Mouse (Mus musculus) common myeloid progenitor, adult 5-6 weeks (primary cell): ENCODE results near the gene Mlxipl. TPM values are rescaled to one million over a fixed set of nuclear protein-coding genes. Genes with fewer than 3 reads are reported as not detected.

Experiments
- ATAC-seq: replicated peaks from 2 replicates; pipeline ENCODE4 v1.8.0; 2016; ENCODE audit warnings: low read depth, mild to moderate bottlenecking, moderate TSS enrichment, inconsistent platforms; ENCODE audit not compliant: poor library complexity, severe bottlenecking
- total RNA-seq: library from RNA; stranded (forward); fragments of 200-1000, 187-1606 nt; gene quantifications from 2 replicates; pipeline ENCODE4 v1.2.3, GENCODE M21; 2017

Gene Mlxipl
- total RNA-seq, 1 experiment from 2014 or later: not detected

GRCm38 (mm10) chr5:135175086-135175485 lies 85.4 kb downstream of the Mlxipl start:
- no peak for ATAC-seq

DNA sequence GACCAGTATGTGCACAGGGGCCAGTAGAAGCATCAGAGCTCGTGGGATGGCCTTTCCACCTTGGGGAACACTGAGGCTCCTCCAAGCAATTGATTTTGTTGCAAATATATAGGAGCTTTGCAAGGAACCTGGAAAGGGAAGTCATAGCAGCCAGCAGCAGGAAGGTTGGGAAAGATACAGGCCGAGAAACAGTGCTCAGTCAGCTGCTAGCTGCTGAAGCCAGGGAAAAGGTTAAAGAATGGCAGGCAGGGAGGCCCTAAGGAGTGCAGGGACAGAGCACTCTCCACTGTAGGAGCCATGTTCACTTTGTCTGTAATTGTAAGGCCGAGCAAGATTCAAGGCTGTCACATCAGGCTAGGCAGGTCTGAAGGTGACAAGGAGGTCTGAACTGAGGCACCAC lies 88.8 kb downstream of the Mlxipl start:
- no peak for ATAC-seq

DNA sequence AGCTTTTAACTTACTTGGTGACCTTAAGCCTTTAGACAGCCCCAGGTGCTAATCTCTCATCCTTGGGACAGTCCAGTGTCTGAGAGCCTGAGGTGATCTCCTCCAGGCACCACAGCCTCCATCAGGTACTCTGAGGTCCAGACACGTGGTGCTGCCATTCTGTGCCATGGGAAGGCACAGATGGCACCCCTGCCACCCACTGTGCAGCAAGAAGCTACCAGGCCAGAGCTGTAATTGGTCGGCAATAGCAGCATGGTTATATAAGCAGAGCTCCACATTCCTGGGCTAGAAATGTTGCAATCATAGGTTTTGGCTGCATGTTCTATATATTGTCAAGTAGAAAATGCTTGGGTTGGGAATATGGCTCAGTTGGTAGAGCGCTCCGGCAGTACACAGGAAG lies 89.3 kb downstream of the Mlxipl start:
- no peak for ATAC-seq

GRCm38 (mm10) chr5:135179616-135180015 lies 89.9 kb downstream of the Mlxipl start:
- ATAC-seq: no peak

DNA sequence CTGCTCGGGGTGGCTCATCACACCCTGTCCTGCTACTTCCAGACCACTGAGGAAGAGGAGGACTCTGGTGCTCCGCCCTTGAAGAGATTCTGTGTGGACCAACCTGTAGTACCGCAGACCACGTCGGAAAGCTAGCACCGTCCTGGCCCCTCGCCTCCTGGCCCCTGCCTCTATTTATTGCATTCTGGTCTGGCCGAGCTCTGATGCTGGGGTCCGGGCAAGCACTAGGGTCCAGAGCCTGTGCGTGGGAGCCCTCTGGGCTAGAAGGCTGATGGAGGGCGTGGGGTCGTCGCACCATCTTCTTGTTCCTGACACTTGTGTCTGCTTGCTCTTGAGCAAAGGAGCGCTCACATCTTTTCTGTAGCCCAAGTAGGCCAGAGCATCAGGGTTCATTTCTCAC lies 91.1 kb downstream of the Mlxipl start:
- ATAC-seq: no peak

DNA sequence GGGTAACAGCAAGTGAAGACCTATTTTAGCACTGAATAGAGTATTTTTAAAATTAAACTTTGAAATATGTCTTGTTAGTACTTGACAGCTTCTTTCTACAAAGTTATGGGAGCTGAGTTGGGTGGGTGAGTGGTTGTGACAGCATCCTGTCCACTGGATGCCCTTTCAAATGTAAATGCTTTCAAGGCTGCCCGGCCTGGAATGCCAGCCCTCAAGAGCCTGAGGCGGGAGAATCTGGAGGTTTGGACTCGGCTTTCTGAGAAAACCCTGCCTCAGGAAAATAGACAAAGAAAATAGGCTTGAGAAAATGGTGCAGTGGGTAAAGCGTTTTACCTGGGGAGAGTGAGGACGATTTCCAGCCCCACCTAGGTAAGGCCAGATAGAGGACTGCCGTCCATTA lies 92.1 kb downstream of the Mlxipl start:
- ATAC-seq: no peak

- no peak for ATAC-seq
These were observed 93.6 kb downstream of the Mlxipl start for GRCm38 (mm10) chr5:135183131-135183861.

GRCm38 (mm10) chr5:135185016-135185415 lies 95.3 kb downstream of the Mlxipl start:
- ATAC-seq: no peak

DNA sequence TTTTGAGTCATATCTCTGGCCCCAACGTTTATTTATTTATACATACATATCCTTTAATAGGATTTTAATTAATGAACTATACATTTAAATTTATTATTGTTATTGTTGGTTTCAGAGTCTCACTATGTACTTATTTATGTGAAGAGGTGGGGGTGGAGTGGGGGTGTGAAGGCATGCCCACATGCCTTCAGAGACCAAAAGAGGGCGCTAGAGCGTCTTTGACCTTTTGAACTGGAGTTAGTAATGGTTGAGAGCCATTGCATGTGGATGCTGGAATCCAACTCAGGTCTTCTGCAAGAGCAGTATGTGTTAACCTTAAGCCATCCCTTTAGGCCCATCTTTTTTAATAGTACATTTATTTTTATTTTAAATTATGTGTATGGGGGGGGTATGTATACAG lies 95.9 kb downstream of the Mlxipl start:
- no peak for ATAC-seq

- ATAC-seq: no peak
These were observed 96.5 kb downstream of the Mlxipl start for GRCm38 (mm10) chr5:135186231-135186620.

- peak; percentile 92 for ATAC-seq
These were observed 97.1 kb downstream of the Mlxipl start, which contains the start of gene Baz1b for GRCm38 (mm10) chr5:135186621-135187348. Baz1b (plus strand) TSS chr5:135187264.

DNA sequence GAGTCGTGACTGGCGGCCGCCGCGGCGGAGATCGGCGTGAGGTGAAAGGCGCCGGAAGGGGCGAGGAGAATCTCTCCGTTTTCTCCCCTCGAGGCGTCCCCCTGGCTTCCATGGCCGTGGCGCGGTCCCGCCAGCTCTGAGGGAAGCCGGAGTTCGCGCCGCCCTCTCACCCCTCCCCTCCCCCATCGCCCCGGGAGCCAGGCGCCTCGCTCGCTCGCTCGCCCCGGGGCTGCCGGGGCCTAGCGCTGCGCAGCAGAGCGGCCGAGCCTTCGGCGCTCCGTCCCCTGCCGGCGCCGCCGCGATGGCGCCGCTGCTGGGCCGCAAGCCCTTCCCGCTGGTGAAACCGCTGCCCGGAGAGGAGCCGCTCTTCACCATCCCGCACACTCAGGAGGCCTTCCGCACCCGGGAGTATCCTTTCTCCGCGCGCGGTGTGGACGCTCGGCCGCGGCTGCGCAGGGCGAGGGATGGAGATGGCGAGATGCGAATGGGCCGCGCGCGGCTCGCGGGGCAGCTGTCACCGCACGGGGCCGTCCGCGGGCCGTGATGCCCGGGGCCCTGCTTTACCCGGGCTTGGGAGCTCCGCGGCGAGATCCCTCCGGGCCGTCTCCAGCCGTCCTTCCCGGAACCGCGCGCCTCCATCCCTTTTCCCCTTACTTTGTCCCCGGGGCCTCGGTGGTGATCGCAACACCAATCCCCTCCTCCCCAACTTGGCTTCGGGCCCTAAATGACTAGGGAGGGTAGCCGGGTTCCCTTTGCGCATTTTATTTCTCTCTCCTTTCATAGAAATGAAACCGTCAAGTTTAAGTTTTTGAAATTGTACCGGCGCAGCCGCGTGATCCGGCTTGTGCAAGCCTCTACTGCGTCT lies 97.9 kb downstream of the Mlxipl start:
- ATAC-seq: peak; percentile 9; the same call in 1 of the 2 replicates

Other genes with a start within 250 kb of the Mlxipl start
- not detected in 2 replicates for gene Tmem270, start 183.2 kb upstream of the Mlxipl start, total RNA-seq
- 30.1 and 31.1 TPM in 2 replicates for gene Cldn13, start 174.4 kb upstream of the Mlxipl start, total RNA-seq
- 7.4 and 10.0 TPM in 2 replicates for gene Mettl27, start 157.5 kb upstream of the Mlxipl start, total RNA-seq
- 0.92 TPM in 1 of 2 replicates, not detected in the other for gene Cldn4, start 143.0 kb upstream of the Mlxipl start, total RNA-seq
- gene Cldn3, start 103.7 kb upstream of the Mlxipl start, total RNA-seq: not detected in 2 replicates
- 37.5 and 40.1 TPM in 2 replicates for gene Abhd11, start 80.7 kb upstream of the Mlxipl start, total RNA-seq
- 0.27 TPM in 1 of 2 replicates, not detected in the other for gene Stx1a, start 66.4 kb upstream of the Mlxipl start, total RNA-seq
- 3.9 and 10.9 TPM in 2 replicates for gene Dnajc30, start 25.7 kb upstream of the Mlxipl start, total RNA-seq
- gene Bud23, start 24.9 kb upstream of the Mlxipl start, total RNA-seq: 46.5 and 71.2 TPM in 2 replicates
- not detected in 2 replicates for gene Vps37d, start 11.6 kb upstream of the Mlxipl start, total RNA-seq
- gene Tbl2, start 59.8 kb downstream of the Mlxipl start, total RNA-seq: 12.7 and 18.0 TPM in 2 replicates
- 30.3 and 32.8 TPM in 2 replicates for gene Bcl7b, start 78.4 kb downstream of the Mlxipl start, total RNA-seq
- gene Baz1b, start 97.4 kb downstream of the Mlxipl start, total RNA-seq: 168 and 188 TPM in 2 replicates
- gene Fzd9, start 161.3 kb downstream of the Mlxipl start, total RNA-seq: 0.14 and 0.29 TPM in 2 replicates